Mouse (Mus musculus) midbrain, embryonic 11.5 days (tissue): ENCODE data around the gene Adh7. TPM values are rescaled to one million over a fixed set of nuclear protein-coding genes. Genes with fewer than 3 reads are reported as not detected.

ENCODE experiments used
- ATAC-seq: fragments of 200-750 bp; cut with Nextera tagmentation; 2 replicates; pipeline ENCODE4 v1.8.0; 2017; ENCODE audit warnings: moderate TSS enrichment, moderate library complexity; ENCODE audit not compliant: low FRiP score
- DNase-seq: peaks from one replicate; pipeline ENCODE4 v3.0.0; 2015; ENCODE audit warnings: low spot score; ENCODE audit errors: missing footprints
- H3K27ac ChIP-seq: fragments of 300-500 bp; sonication (generic); 2 replicates; pipeline ENCODE4 v1.5.1; 2014; ENCODE audit warnings: low read depth, low read length
- H3K27me3 ChIP-seq: fragments of 300-500 bp; sonication (generic); 2 replicates; pipeline ENCODE4 v1.6.1; 2014; ENCODE audit warnings: mild to moderate bottlenecking, low read length, moderate library complexity, mixed read lengths; ENCODE audit not compliant: control insufficient read depth, insufficient read depth
- H3K36me3 ChIP-seq: fragments of 300-500 bp; sonication (generic); 2 replicates; pipeline ENCODE4 v1.6.1; 2014; ENCODE audit warnings: mild to moderate bottlenecking, low read length, moderate library complexity, mixed read lengths; ENCODE audit not compliant: control insufficient read depth, insufficient read depth
- H3K4me1 ChIP-seq: fragments of 300-500 bp; sonication (generic); 2 replicates; pipeline ENCODE4 v1.6.1; 2014; ENCODE audit warnings: low read length; ENCODE audit not compliant: control insufficient read depth, insufficient read depth
- H3K4me2 ChIP-seq: fragments of 300-500 bp; sonication (generic); 2 replicates; pipeline ENCODE4 v1.6.1; 2014; ENCODE audit warnings: mild to moderate bottlenecking, moderate library complexity
- H3K4me3 ChIP-seq: fragments of 300-500 bp; sonication (generic); 2 replicates; pipeline ENCODE4 v1.5.1; 2014; ENCODE audit warnings: low read depth, low read length
- H3K9ac ChIP-seq: fragments of 300-500 bp; sonication (generic); 2 replicates; pipeline ENCODE4 v1.6.1; 2014; ENCODE audit warnings: low read length
- H3K9me3 ChIP-seq: fragments of 300-500 bp; sonication (generic); 2 replicates; pipeline ENCODE4 v1.6.1; 2016; ENCODE audit warnings: low read length; ENCODE audit not compliant: control insufficient read depth
- WGBS: fragments of 180-500 bp; shearing (Covaris S2); extraction: QIAGEN DNeasy Blood & Tissue Kit; methylation state at CpG from one replicate; pipeline ENCODE4 v1.1.7; 2014; 5-methylcytosine and 5-hydroxymethylcytosine counted together
- polyA plus RNA-seq: library from polyadenylated mRNA; unstranded; fragments of >200 nt; fragmentation: Nextera tagmentation; extraction: Ambion mirVana; gene quantifications from 2 replicates; pipeline ENCODE4 v1.2.1, GENCODE M21; 2014

The Adh7 gene
- polyA plus RNA-seq, 1 experiment from 2014 or later: 0.16 TPM

DNA sequence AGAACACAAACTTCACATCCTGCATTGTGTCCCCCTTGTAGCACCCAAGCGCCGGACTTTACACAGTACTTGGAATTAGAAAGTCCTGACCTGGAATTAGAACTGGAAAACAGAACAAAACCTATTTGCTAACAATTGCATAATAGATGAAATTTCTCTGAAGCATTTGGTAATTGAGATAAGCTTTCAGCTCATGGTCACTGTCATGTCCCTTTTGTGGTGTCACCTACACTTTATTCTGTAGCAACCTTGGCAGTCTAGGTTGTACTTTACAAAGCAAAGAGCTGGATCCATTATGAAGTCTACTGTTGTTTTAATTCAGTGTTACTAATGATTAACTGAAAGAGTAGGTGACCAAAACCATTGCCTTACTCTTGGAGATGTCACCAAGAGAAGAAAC, 9.5 kb downstream of the Adh7 start:
- 78% methylated on average over 2 of the region's 2 CpGs for WGBS
- H3K9me3 ChIP-seq: no peaks in the 10 kb centered on the region
- no peaks in the 10 kb centered on the region for H3K36me3 ChIP-seq
- H3K4me2 ChIP-seq: no peak overlapping the region
- H3K9ac ChIP-seq: no peak overlapping the region
- H3K4me1 ChIP-seq: peaks cover 6% of the 10 kb centered on the region
- no peak overlapping the region for H3K27ac ChIP-seq
- DNase-seq (no peak), ATAC-seq (no peak)
- H3K27me3 ChIP-seq: no peaks in the 10 kb centered on the region
- H3K4me3 ChIP-seq: no peak overlapping the region

DNA sequence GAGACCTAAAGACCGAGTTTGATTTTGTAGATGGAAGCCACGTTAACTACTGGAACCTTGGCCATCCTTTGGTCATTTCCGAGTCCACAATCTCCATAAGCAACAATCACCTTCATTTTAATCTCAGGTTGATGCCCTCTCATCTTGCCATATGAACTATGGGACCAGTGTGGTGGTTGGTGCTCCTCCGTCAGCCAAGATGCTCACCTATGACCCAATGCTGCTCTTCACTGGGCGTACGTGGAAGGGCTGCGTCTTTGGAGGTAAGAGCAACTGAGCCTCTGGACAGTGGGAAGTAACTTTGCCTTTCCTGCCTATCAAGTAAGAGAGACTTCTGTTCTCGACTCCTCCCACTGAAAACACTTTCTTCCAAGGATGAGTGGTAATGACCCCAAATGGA, 10.2 kb downstream of the Adh7 start:
- no peak overlapping the region for H3K27ac ChIP-seq
- no peak overlapping the region for H3K9ac ChIP-seq
- 90% methylated on average over 8 of the region's 8 CpGs for WGBS
- no peaks in the 10 kb centered on the region for H3K27me3 ChIP-seq
- peak; percentile 2 for DNase-seq
- H3K4me2 ChIP-seq: no peak overlapping the region
- H3K4me1 ChIP-seq: peaks cover 6% of the 10 kb centered on the region
- H3K4me3 ChIP-seq: no peak overlapping the region
- H3K36me3 ChIP-seq: no peaks in the 10 kb centered on the region
- no peaks in the 10 kb centered on the region for H3K9me3 ChIP-seq
- no peak for ATAC-seq

DNA sequence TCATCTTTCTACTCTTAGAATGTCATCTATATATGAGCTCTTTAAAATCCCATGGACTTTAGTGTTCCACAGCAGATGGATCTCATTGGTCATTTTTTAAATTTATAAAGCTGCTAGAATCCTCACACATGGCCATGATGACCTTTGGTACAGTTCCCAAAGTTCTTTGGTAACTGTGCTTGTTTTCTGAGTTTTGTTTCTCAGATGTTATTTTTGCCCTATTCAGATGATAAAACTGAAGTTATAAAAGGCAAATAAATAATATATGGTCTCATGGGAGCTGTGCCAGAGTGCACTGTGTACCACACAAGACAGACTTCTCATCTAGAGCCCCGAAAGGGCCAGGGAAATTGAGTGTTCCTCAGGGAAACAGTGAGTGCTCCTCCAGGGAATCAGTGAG, 11.9 kb downstream of the Adh7 start:
- H3K4me2 ChIP-seq: no peak overlapping the region
- DNase-seq: no peak
- H3K27ac ChIP-seq: no peak overlapping the region
- 90% methylated on average over 1 of the region's 1 CpGs for WGBS
- H3K4me1 ChIP-seq: peaks cover 6% of the 10 kb centered on the region
- ATAC-seq: no peak
- no peaks in the 10 kb centered on the region for H3K9me3 ChIP-seq
- no peak overlapping the region for H3K9ac ChIP-seq
- H3K27me3 ChIP-seq: no peaks in the 10 kb centered on the region
- H3K4me3 ChIP-seq: no peak overlapping the region
- H3K36me3 ChIP-seq: no peaks in the 10 kb centered on the region

DNA sequence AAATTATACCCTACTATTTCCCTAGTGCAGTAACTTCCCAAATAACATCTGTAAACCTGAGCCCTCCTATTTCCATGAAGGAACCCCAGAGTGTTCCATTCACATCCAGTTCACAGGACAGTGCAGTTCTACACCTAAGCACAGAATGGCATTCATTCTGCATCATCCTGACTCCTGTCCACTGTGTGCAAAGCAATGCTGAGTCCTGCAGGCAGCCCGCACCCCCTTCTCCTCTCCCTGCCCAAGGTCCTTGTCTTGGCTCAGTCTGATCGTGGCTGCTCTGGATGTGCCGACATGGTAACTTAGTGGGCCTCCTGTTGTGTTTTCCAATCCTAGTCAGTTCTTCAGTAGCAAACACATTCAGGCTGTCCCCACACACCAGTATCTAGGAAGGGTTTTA, 12.7 kb downstream of the Adh7 start:
- DNase-seq: no peak
- ATAC-seq: no peak
- H3K27ac ChIP-seq: no peak overlapping the region
- no peaks in the 10 kb centered on the region for H3K9me3 ChIP-seq
- H3K27me3 ChIP-seq: no peaks in the 10 kb centered on the region
- H3K36me3 ChIP-seq: no peaks in the 10 kb centered on the region
- H3K4me3 ChIP-seq: no peak overlapping the region
- H3K9ac ChIP-seq: no peak overlapping the region
- WGBS: 73% methylated on average over 3 of the region's 3 CpGs
- no peak overlapping the region for H3K4me2 ChIP-seq
- peaks cover 6% of the 10 kb centered on the region for H3K4me1 ChIP-seq

DNA sequence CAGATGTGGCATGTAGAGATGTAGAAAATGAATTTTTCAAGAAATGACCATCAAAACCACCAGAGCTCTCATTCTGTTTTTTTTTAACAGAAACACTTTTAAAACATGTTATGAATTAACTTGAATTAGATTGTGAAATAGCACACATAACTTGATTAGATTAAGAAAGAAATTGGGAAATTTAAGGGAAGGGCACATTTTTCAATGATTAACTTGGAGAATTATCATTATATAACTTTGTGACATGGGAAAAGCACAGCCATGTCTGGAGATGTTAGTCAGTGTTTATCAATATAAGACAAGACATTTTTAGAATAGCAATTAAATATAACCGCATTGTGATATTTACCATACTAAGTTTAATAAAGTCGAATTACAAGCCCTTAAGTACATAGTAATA, 14.0 kb downstream of the Adh7 start:
- 92% methylated on average over 2 of the region's 2 CpGs for WGBS

DNA sequence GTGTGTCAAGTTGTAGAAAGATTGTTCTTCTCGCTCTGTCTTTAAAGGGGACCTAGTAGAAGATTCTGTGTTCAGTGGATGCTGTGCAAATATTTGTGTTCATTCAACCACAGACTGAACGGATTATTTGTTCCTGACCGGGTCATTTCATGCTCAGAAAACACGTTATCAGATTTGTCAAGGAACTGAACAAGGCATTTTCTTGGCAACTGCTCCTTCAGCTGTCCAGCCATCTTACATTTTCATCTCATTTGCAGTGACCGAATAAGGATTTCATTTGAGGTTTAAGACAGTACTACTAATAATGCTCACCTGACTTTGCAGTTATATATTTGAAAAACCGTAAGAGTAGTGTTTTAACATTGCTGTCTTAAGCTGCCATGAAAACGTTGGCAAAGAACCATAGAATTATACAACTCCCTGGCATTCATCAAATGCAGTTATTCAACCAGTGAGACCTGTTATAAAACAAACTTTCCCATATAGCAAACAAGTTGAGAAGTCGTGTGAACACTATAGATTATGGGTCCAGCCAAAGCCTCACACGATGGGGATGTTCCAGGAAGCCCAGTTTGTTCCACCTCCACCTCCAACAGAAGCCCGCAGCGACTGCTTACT, 19.1 kb downstream of the Adh7 start:
- Histone ChIP-seq H3K4me3 (no peak overlapping the region), H3K4me2 (no peak overlapping the region), H3K9ac (no peak overlapping the region), H3K27ac (no peak overlapping the region), H3K27me3 (no peaks in the 10 kb centered on the region), H3K36me3 (no peaks in the 10 kb centered on the region), H3K4me1 (no peaks in the 10 kb centered on the region), H3K9me3 (no peaks in the 10 kb centered on the region)
- WGBS: 79% methylated on average over 11 of the region's 11 CpGs
- DNase-seq (peak; percentile 57), ATAC-seq (no peak)

More for the DNA sequence above, 14.0 kb downstream of the Adh7 start:
- Histone ChIP-seq H3K27ac (no peak overlapping the region), H3K4me3 (no peak overlapping the region), H3K4me2 (no peak overlapping the region), H3K9me3 (no peaks in the 10 kb centered on the region), H3K36me3 (no peaks in the 10 kb centered on the region), H3K9ac (no peak overlapping the region), H3K4me1 (no peaks in the 10 kb centered on the region), H3K27me3 (no peaks in the 10 kb centered on the region)
- DNase-seq (no peak), ATAC-seq (no peak)

DNA sequence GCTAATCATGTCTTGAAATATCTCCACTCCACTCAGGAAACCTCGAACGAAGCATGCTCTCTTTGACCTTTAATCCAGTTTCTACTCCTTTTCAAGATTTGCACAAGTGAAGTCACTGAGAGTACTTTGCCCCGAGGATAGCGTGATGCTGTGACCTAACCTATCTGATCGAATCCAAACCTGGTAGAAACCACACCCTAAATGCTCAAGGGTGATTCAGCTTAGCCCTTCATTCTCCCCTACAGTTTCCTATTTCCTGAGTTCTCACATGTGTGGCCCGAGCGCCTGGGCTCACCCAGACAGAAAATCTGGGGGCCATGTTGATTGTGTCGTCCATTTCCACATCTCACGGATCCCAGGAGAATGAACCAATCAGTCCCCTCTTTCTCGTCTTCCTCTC, 20.5 kb downstream of the Adh7 start:
- Histone ChIP-seq H3K9ac (no peak overlapping the region), H3K4me2 (no peak overlapping the region), H3K27ac (no peak overlapping the region), H3K27me3 (no peaks in the 10 kb centered on the region), H3K4me1 (no peaks in the 10 kb centered on the region), H3K36me3 (no peaks in the 10 kb centered on the region), H3K4me3 (no peak overlapping the region), H3K9me3 (no peaks in the 10 kb centered on the region)
- DNase-seq: peak; percentile 61
- ATAC-seq: no peak
- WGBS: 85% methylated on average over 10 of the region's 10 CpGs

DNA sequence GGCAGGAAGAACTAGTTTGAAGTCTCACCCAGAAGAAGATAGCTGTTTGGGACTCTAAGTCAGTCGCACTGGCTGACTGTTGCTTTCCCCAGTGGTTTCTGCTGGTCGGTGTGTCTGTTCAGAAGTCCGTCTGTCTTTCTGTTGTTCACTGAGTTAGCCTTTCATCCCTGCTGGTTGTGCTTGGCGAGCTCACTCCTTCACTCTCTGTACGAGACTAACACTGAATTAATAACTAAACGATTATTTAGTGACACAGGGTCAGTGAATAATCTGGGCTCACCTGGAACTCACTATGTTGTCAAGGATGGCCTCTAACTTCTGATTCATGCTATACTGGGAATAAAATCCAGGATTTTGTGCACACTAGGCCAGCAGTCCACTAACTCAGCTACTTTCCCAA, 21.9 kb downstream of the Adh7 start:
- DNase-seq: peak; percentile 28
- no peak for ATAC-seq
- no peak overlapping the region for H3K4me3 ChIP-seq
- H3K36me3 ChIP-seq: no peaks in the 10 kb centered on the region
- no peak overlapping the region for H3K27ac ChIP-seq
- no peak overlapping the region for H3K9ac ChIP-seq
- H3K4me1 ChIP-seq: no peaks in the 10 kb centered on the region
- no peaks in the 10 kb centered on the region for H3K27me3 ChIP-seq
- no peak overlapping the region for H3K4me2 ChIP-seq
- 89% methylated on average over 6 of the region's 6 CpGs for WGBS
- no peaks in the 10 kb centered on the region for H3K9me3 ChIP-seq

DNA sequence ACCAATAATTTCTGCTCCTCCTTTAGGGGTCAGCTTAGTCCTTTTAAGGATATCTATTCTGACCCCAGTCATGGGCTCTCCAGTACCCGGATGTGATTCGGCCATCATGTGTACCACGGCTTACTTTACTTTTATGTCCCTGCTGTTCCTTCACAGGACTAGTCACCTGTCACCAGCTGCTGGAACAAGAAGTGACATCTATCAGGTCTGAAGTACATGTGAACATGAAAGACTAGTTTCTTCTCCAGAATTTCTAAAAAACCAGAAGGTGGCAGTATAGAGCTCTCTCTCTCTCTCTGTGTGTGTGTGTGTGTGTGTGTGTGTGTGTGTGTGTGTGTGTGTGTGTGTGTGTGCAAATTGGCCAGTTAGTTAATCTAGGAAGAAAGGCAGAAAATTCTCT, 22.9 kb downstream of the Adh7 start:
- Histone ChIP-seq H3K27me3 (no peaks in the 10 kb centered on the region), H3K4me1 (no peaks in the 10 kb centered on the region), H3K9me3 (no peaks in the 10 kb centered on the region), H3K36me3 (no peaks in the 10 kb centered on the region), H3K9ac (no peak overlapping the region), H3K27ac (no peak overlapping the region), H3K4me3 (no peak overlapping the region), H3K4me2 (no peak overlapping the region)
- WGBS: 83% methylated on average over 3 of the region's 3 CpGs
- ATAC-seq (no peak), DNase-seq (peak; percentile 77)
